Mouse (Mus musculus) E14TG2a.4 (cell line): Measurements from ENCODE around the gene Cplx2.

Experiments used
- H3K27me3 ChIP-seq: 2 replicates; pipeline ENCODE4 v1.6.1; 2014; ENCODE audit warnings: low read length, control low read depth; ENCODE audit not compliant: insufficient read depth
- H3K36me3 ChIP-seq: 2 replicates; pipeline ENCODE4 v1.6.1; 2014; ENCODE audit warnings: low read length, control low read depth; ENCODE audit not compliant: insufficient read depth
- H3K4me1 ChIP-seq: replicated peaks from 2 replicates; pipeline ENCODE4 v1.6.1; 2014; ENCODE audit warnings: low read depth, low read length, control low read depth
- H3K4me3 ChIP-seq: replicated peaks from 2 replicates; pipeline ENCODE4 v1.5.1; 2014; ENCODE audit warnings: mild to moderate bottlenecking, low read length
- H3K9me3 ChIP-seq: 2 replicates; pipeline ENCODE4 v1.6.1; 2014; ENCODE audit warnings: low read length, control low read depth
- CTCF ChIP-seq: conservative IDR thresholded peaks from 2 replicates; pipeline ENCODE4 v1.5.1; 2014; ENCODE audit warnings: low read length
- NANOG ChIP-seq: IDR thresholded peaks from 2 replicates; pipeline ENCODE4 v1.6.1; 2014; ENCODE audit warnings: borderline replicate concordance, low read length, mixed read lengths
- POU5F1 ChIP-seq: IDR thresholded peaks from 2 replicates; pipeline ENCODE4 v1.6.1; 2014; ENCODE audit warnings: low read length, borderline replicate concordance

Cplx2 gene

GRCm38 (mm10) chr13:54371049-54371386 is at the start of gene Cplx2:
Gene Cplx2 (plus strand): TSS chr13:54371349.
- TF ChIP-seq POU5F1 (no peak), NANOG (no peak), CTCF (no peak)
- H3K36me3 ChIP-seq, result no peaks in the 10 kb centered on the region
- peaks cover 84% of the 10 kb centered on the region for H3K27me3 ChIP-seq
- peaks cover 26% of the 10 kb centered on the region for H3K4me1 ChIP-seq
- peak within 1 kb of the TSS; percentile 78 for H3K4me3 ChIP-seq
- peaks cover 13% of the 10 kb centered on the region for H3K9me3 ChIP-seq

- TF ChIP-seq CTCF, result peak; percentile 84
- TF ChIP-seq NANOG, result no peak
- no peaks in the 10 kb centered on the region for H3K9me3 ChIP-seq
- H3K4me3 ChIP-seq, result peak overlapping the region; percentile 8
- peaks cover 42% of the 10 kb centered on the region for H3K4me1 ChIP-seq
- peaks cover 62% of the 10 kb centered on the region for H3K27me3 ChIP-seq
- H3K36me3 ChIP-seq, result no peaks in the 10 kb centered on the region
Measured at GRCm38 (mm10) chr13:54322396-54323306, 48.5 kb upstream of the Cplx2 start.

GRCm38 (mm10) chr13:54323307-54324165 is 47.6 kb upstream of the Cplx2 start:
- no peaks in the 10 kb centered on the region for H3K9me3 ChIP-seq
- no peak overlapping the region for H3K4me3 ChIP-seq
- no peak for TF ChIP-seq CTCF
- TF ChIP-seq POU5F1, result no peak
- TF ChIP-seq NANOG, result no peak
- H3K4me1 ChIP-seq, result peaks cover 47% of the 10 kb centered on the region
- H3K36me3 ChIP-seq, result no peaks in the 10 kb centered on the region
- H3K27me3 ChIP-seq, result peaks cover 57% of the 10 kb centered on the region

GRCm38 (mm10) chr13:54324178-54324577 is 47.0 kb upstream of the Cplx2 start:
- Histone ChIP-seq H3K4me1 (peaks cover 51% of the 10 kb centered on the region), H3K36me3 (no peaks in the 10 kb centered on the region), H3K4me3 (no peak overlapping the region), H3K9me3 (no peaks in the 10 kb centered on the region), H3K27me3 (peaks cover 51% of the 10 kb centered on the region)
- TF ChIP-seq NANOG, result no peak
- no peak for TF ChIP-seq CTCF
- no peak for TF ChIP-seq POU5F1

GRCm38 (mm10) chr13:54325814-54326213 is 45.3 kb upstream of the Cplx2 start:
- TF ChIP-seq POU5F1 (no peak), CTCF (no peak), NANOG (no peak)
- peaks cover 53% of the 10 kb centered on the region for H3K4me1 ChIP-seq
- H3K9me3 ChIP-seq, result no peaks in the 10 kb centered on the region

GRCm38 (mm10) chr13:54326686-54327447 is 44.3 kb upstream of the Cplx2 start:
- H3K36me3 ChIP-seq, result no peaks in the 10 kb centered on the region
- TF ChIP-seq NANOG (no peak), POU5F1 (no peak), CTCF (peak; percentile 12; the same call in 1 of the 2 replicates)

More at GRCm38 (mm10) chr13:54325814-54326213, 45.3 kb upstream of the Cplx2 start:
- H3K36me3 ChIP-seq, result no peaks in the 10 kb centered on the region
- no peak overlapping the region for H3K4me3 ChIP-seq
- H3K27me3 ChIP-seq, result peaks cover 49% of the 10 kb centered on the region

GRCm38 (mm10) chr13:54328029-54328428 is 43.1 kb upstream of the Cplx2 start:
- TF ChIP-seq NANOG (no peak), POU5F1 (no peak), CTCF (no peak)
- Histone ChIP-seq H3K4me3 (no peak overlapping the region), H3K36me3 (no peaks in the 10 kb centered on the region), H3K27me3 (peaks cover 46% of the 10 kb centered on the region), H3K9me3 (no peaks in the 10 kb centered on the region), H3K4me1 (peaks cover 54% of the 10 kb centered on the region)

More at GRCm38 (mm10) chr13:54326686-54327447, 44.3 kb upstream of the Cplx2 start:
- H3K4me3 ChIP-seq, result no peak overlapping the region
- peaks cover 44% of the 10 kb centered on the region for H3K27me3 ChIP-seq
- H3K9me3 ChIP-seq, result no peaks in the 10 kb centered on the region
- H3K4me1 ChIP-seq, result peaks cover 53% of the 10 kb centered on the region

- no peak for TF ChIP-seq CTCF
- no peak for TF ChIP-seq POU5F1
- TF ChIP-seq NANOG, result no peak
- H3K27me3 ChIP-seq, result peaks cover 48% of the 10 kb centered on the region
- no peak overlapping the region for H3K4me3 ChIP-seq
- H3K9me3 ChIP-seq, result no peaks in the 10 kb centered on the region
- H3K4me1 ChIP-seq, result peaks cover 50% of the 10 kb centered on the region
- H3K36me3 ChIP-seq, result no peaks in the 10 kb centered on the region
Measured at GRCm38 (mm10) chr13:54328954-54329490, 42.1 kb upstream of the Cplx2 start.
